Mouse (Mus musculus): Measurements from ENCODE around the gene Grin3b. TPM values are rescaled to one million over a fixed set of nuclear protein-coding genes. Genes with fewer than 3 reads are reported as not detected.
A peak's percentile ranks its signal among the peaks of the same experiment; 100 is the strongest.

The Grin3b gene
- polyA plus RNA-seq, 1 experiment from 2014 or later, result 0.34 TPM

GRCm38 (mm10) chr10:79940749-79941148 lies 29.8 kb upstream of the Grin3b start:
- no peak for ATAC-seq (replicated peaks)
- Histone ChIP-seq H3K36me3 (replicated peaks) (no peaks in the 10 kb centered on the region), H3K27ac (no peak overlapping the region), H3K4me2 (no peak overlapping the region), H3K4me3 (no peak overlapping the region), H3K9ac (no peak overlapping the region), H3K27me3 (replicated peaks) (no peaks in the 10 kb centered on the region), H3K4me1 (peaks cover 16% of the 10 kb centered on the region), H3K9me3 (no peaks in the 10 kb centered on the region)
- WGBS, result 75% methylated on average over 7 of the region's 7 CpGs

- Histone ChIP-seq H3K27ac (no peak overlapping the region), H3K4me2 (no peak overlapping the region), H3K27me3 (replicated peaks) (no peaks in the 10 kb centered on the region), H3K4me1 (peaks cover 10% of the 10 kb centered on the region), H3K9ac (no peak overlapping the region), H3K36me3 (replicated peaks) (no peaks in the 10 kb centered on the region), H3K4me3 (no peak overlapping the region), H3K9me3 (no peaks in the 10 kb centered on the region)
- WGBS, result 85% methylated on average over 1 of the region's 1 CpGs
- ATAC-seq (replicated peaks), result no peak
Measured at GRCm38 (mm10) chr10:79942988-79943387, 27.5 kb upstream of the Grin3b start.

- Histone ChIP-seq H3K36me3 (replicated peaks) (no peaks in the 10 kb centered on the region), H3K27ac (no peak overlapping the region), H3K9ac (no peak overlapping the region), H3K4me3 (no peak overlapping the region), H3K9me3 (no peaks in the 10 kb centered on the region), H3K4me2 (no peak overlapping the region), H3K4me1 (peaks cover 10% of the 10 kb centered on the region), H3K27me3 (replicated peaks) (no peaks in the 10 kb centered on the region)
- 75% methylated on average over 9 of the region's 9 CpGs for WGBS
- ATAC-seq (replicated peaks), result no peak
Measured at GRCm38 (mm10) chr10:79943471-79943901, 27.0 kb upstream of the Grin3b start.

GRCm38 (mm10) chr10:79945507-79946234 lies 24.8 kb upstream of the Grin3b start:
- H3K27me3 ChIP-seq (replicated peaks), result no peaks in the 10 kb centered on the region
- no peak overlapping the region for H3K27ac ChIP-seq
- no peak overlapping the region for H3K4me2 ChIP-seq
- H3K36me3 ChIP-seq (replicated peaks), result no peaks in the 10 kb centered on the region; the same call in 1 of the 2 replicates
- H3K4me3 ChIP-seq, result no peak overlapping the region
- no peak overlapping the region for H3K9ac ChIP-seq
- ATAC-seq (replicated peaks), result no peak
- 24% methylated on average over 16 of the region's 16 CpGs for WGBS
- peaks cover 10% of the 10 kb centered on the region for H3K4me1 ChIP-seq
- no peaks in the 10 kb centered on the region for H3K9me3 ChIP-seq

- H3K27me3 ChIP-seq (replicated peaks), result no peaks in the 10 kb centered on the region
- WGBS, result 35% methylated on average over 7 of the region's 7 CpGs
- H3K4me3 ChIP-seq, result no peak overlapping the region
- H3K4me1 ChIP-seq, result peaks cover 10% of the 10 kb centered on the region
- H3K36me3 ChIP-seq (replicated peaks), result peaks cover 8% of the 10 kb centered on the region; the same call in 1 of the 2 replicates
- no peaks in the 10 kb centered on the region for H3K9me3 ChIP-seq
- ATAC-seq (replicated peaks), result no peak
- no peak overlapping the region for H3K9ac ChIP-seq
- H3K4me2 ChIP-seq, result no peak overlapping the region
- H3K27ac ChIP-seq, result no peak overlapping the region
Measured at GRCm38 (mm10) chr10:79946752-79947322, 23.7 kb upstream of the Grin3b start.

GRCm38 (mm10) chr10:79947502-79947901 lies 23.0 kb upstream of the Grin3b start:
- ATAC-seq (replicated peaks), result no peak
- Histone ChIP-seq H3K9me3 (no peaks in the 10 kb centered on the region), H3K4me1 (peaks cover 10% of the 10 kb centered on the region), H3K4me2 (no peak overlapping the region), H3K9ac (no peak overlapping the region), H3K27me3 (replicated peaks) (no peaks in the 10 kb centered on the region), H3K36me3 (replicated peaks) (peaks cover 8% of the 10 kb centered on the region; the same call in 1 of the 2 replicates), H3K4me3 (no peak overlapping the region), H3K27ac (no peak overlapping the region)
- WGBS, result 81% methylated on average over 6 of the region's 6 CpGs

GRCm38 (mm10) chr10:79949873-79950272 lies 20.6 kb upstream of the Grin3b start:
- H3K36me3 ChIP-seq (replicated peaks), result peaks cover 17% of the 10 kb centered on the region; the same call in 1 of the 2 replicates
- WGBS, result 93% methylated on average over 4 of the region's 4 CpGs

GRCm38 (mm10) chr10:79950661-79951060 lies 19.9 kb upstream of the Grin3b start:
- Histone ChIP-seq H3K9ac (no peak overlapping the region), H3K27me3 (replicated peaks) (no peaks in the 10 kb centered on the region), H3K27ac (no peak overlapping the region), H3K9me3 (no peaks in the 10 kb centered on the region), H3K36me3 (replicated peaks) (peaks cover 17% of the 10 kb centered on the region; the same call in 1 of the 2 replicates), H3K4me2 (no peak overlapping the region), H3K4me1 (peaks cover 7% of the 10 kb centered on the region), H3K4me3 (no peak overlapping the region)
- no peak for ATAC-seq (replicated peaks)
- 79% methylated on average over 18 of the region's 18 CpGs for WGBS

More at GRCm38 (mm10) chr10:79949873-79950272, 20.6 kb upstream of the Grin3b start:
- Histone ChIP-seq H3K27ac (no peak overlapping the region), H3K9ac (no peak overlapping the region), H3K4me3 (no peak overlapping the region), H3K27me3 (replicated peaks) (no peaks in the 10 kb centered on the region), H3K4me2 (no peak overlapping the region), H3K9me3 (no peaks in the 10 kb centered on the region), H3K4me1 (peaks cover 10% of the 10 kb centered on the region)
- no peak for ATAC-seq (replicated peaks)

GRCm38 (mm10) chr10:79953946-79954345 lies 16.6 kb upstream of the Grin3b start:
- Histone ChIP-seq H3K27me3 (replicated peaks) (no peaks in the 10 kb centered on the region), H3K4me1 (no peaks in the 10 kb centered on the region), H3K4me3 (no peak overlapping the region), H3K27ac (no peak overlapping the region), H3K36me3 (replicated peaks) (peaks cover 17% of the 10 kb centered on the region; the same call in 1 of the 2 replicates), H3K4me2 (no peak overlapping the region), H3K9ac (no peak overlapping the region), H3K9me3 (no peaks in the 10 kb centered on the region)
- no peak for ATAC-seq (replicated peaks)
- 90% methylated on average over 6 of the region's 6 CpGs for WGBS

GRCm38 (mm10) chr10:79955691-79956090 lies 14.8 kb upstream of the Grin3b start:
- H3K27me3 ChIP-seq (replicated peaks), result no peaks in the 10 kb centered on the region
- 76% methylated on average over 9 of the region's 9 CpGs for WGBS
- H3K9me3 ChIP-seq, result no peaks in the 10 kb centered on the region
- H3K9ac ChIP-seq, result no peak overlapping the region
- H3K27ac ChIP-seq, result no peak overlapping the region
- no peak overlapping the region for H3K4me2 ChIP-seq
- ATAC-seq (replicated peaks), result no peak
- peaks cover 17% of the 10 kb centered on the region; the same call in 1 of the 2 replicates for H3K36me3 ChIP-seq (replicated peaks)
- peaks cover 3% of the 10 kb centered on the region for H3K4me1 ChIP-seq
- H3K4me3 ChIP-seq, result no peak overlapping the region

- H3K9me3 ChIP-seq, result no peaks in the 10 kb centered on the region
- H3K4me2 ChIP-seq, result no peak overlapping the region
- peaks cover 9% of the 10 kb centered on the region; the same call in 1 of the 2 replicates for H3K36me3 ChIP-seq (replicated peaks)
- H3K4me1 ChIP-seq, result peaks cover 9% of the 10 kb centered on the region
- H3K27ac ChIP-seq, result no peak overlapping the region
- no peaks in the 10 kb centered on the region for H3K27me3 ChIP-seq (replicated peaks)
- 20% methylated on average over 4 of the region's 4 CpGs for WGBS
- no peak for ATAC-seq (replicated peaks)
- H3K4me3 ChIP-seq, result no peak overlapping the region
- no peak overlapping the region for H3K9ac ChIP-seq
Measured at GRCm38 (mm10) chr10:79956643-79957154, 13.8 kb upstream of the Grin3b start.

- H3K9ac ChIP-seq, result no peak overlapping the region
Measured at GRCm38 (mm10) chr10:79958140-79958816, 12.2 kb upstream of the Grin3b start.

More at GRCm38 (mm10) chr10:79958140-79958816, 12.2 kb upstream of the Grin3b start:
- H3K27ac ChIP-seq, result no peak overlapping the region
- peaks cover 9% of the 10 kb centered on the region for H3K4me1 ChIP-seq
- no peak overlapping the region for H3K4me3 ChIP-seq
- ATAC-seq (replicated peaks), result no peak
- peaks cover 9% of the 10 kb centered on the region; the same call in 1 of the 2 replicates for H3K36me3 ChIP-seq (replicated peaks)
- peak overlapping the region; percentile 8; the same call in 1 of the 2 replicates for H3K4me2 ChIP-seq
- H3K27me3 ChIP-seq (replicated peaks), result no peaks in the 10 kb centered on the region
- 13% methylated on average over 21 of the region's 21 CpGs for WGBS
- H3K9me3 ChIP-seq, result no peaks in the 10 kb centered on the region
